Mouse (Mus musculus): Measurements from ENCODE around the gene 1700001K19Rik.

DNA sequence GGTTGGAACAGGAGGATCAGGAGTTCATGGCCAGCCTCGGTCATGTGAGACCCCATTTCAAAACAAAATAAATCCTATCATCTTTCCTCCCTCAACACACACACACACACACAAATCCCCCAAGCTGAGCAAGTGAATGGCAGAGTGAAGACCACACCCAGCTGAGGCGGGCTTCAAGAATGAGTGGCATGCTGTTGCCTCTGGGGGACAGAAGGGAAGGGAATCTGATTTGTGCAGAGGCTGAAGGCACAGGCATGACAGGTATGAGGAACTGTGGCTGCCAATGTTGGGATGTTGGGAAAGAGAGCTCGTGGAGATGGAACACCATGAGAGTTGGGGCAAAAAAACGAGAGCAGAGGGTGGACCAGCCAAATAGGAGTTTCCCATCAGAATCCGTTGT is 28.9 kb upstream of the 1700001K19Rik start:
- TF ChIP-seq CTCF (conservative IDR thresholded peaks at IDR 0.05; ENCODE audit: insufficient read depth, insufficient read length, low read depth, low read length) (no peak), POLR2A (IDR thresholded peaks at IDR 0.05; ENCODE audit: low read depth, low read length) (no peak)
